Mouse (Mus musculus) forebrain, embryonic 16.5 days (tissue): ENCODE results near the gene Apba3. TPM values are rescaled to one million over a fixed set of nuclear protein-coding genes. Genes with fewer than 3 reads are reported as not detected.

Experiments
- ATAC-seq: fragments of 200-750 bp; cut with Nextera tagmentation; 2 replicates; pipeline ENCODE4 v1.8.0; 2017; ENCODE audit warnings: mild to moderate bottlenecking, moderate library complexity
- H3K27ac ChIP-seq: fragments of 300-500 bp; sonication (generic); 2 replicates; pipeline ENCODE4 v1.5.1; 2014; ENCODE audit warnings: low read length, control low read depth
- H3K27me3 ChIP-seq: fragments of 300-500 bp; sonication (generic); replicated peaks from 2 replicates; pipeline ENCODE4 v1.6.1; 2014; ENCODE audit warnings: low read length; ENCODE audit not compliant: control insufficient read depth, insufficient read depth
- H3K36me3 ChIP-seq: fragments of 300-500 bp; sonication (generic); 2 replicates; pipeline ENCODE4 v1.6.1; 2014; ENCODE audit not compliant: control insufficient read depth, insufficient read depth
- H3K4me1 ChIP-seq: fragments of 300-500 bp; sonication (generic); replicated peaks from 2 replicates; pipeline ENCODE4 v1.6.1; 2014; ENCODE audit warnings: low read length; ENCODE audit not compliant: control insufficient read depth, insufficient read depth
- H3K4me2 ChIP-seq: fragments of 300-500 bp; sonication (generic); 2 replicates; pipeline ENCODE4 v1.6.1; 2014; ENCODE audit warnings: mild to moderate bottlenecking, low read length, control low read depth
- H3K4me3 ChIP-seq: fragments of 300-500 bp; sonication (generic); replicated peaks from 2 replicates; pipeline ENCODE4 v1.5.1; 2014; ENCODE audit warnings: mild to moderate bottlenecking, low read length, control low read depth
- H3K9ac ChIP-seq: fragments of 300-500 bp; sonication (generic); replicated peaks from 2 replicates; pipeline ENCODE4 v1.6.1; 2014; ENCODE audit warnings: low read depth, low read length, control low read depth
- H3K9me3 ChIP-seq: fragments of 300-500 bp; sonication (generic); 2 replicates; pipeline ENCODE4 v1.6.1; 2016; ENCODE audit warnings: low read length; ENCODE audit not compliant: control insufficient read depth
- WGBS: fragments of 180-500 bp; shearing (Covaris S2); extraction: QIAGEN DNeasy Blood & Tissue Kit; methylation state at CpG from one replicate; pipeline ENCODE4 v1.1.7; 2014; 5-methylcytosine and 5-hydroxymethylcytosine counted together
- polyA plus RNA-seq: library from polyadenylated mRNA; unstranded; fragments of >200 nt; fragmentation: Nextera tagmentation; extraction: Ambion mirVana; gene quantifications from 2 replicates; pipeline ENCODE4 v1.2.1, GENCODE M21; 2015

Apba3 gene
- polyA plus RNA-seq, 1 experiment from 2014 or later = 39.1 TPM

- WGBS = 90% methylated on average over 6 of the region's 6 CpGs
- H3K27ac ChIP-seq = no peak overlapping the region
Observed at GRCm38 (mm10) chr10:81245166-81245565, 21.6 kb upstream of the Apba3 start.

GRCm38 (mm10) chr10:81247804-81248203 lies 19.0 kb upstream of the Apba3 start:
- ATAC-seq = no peak
- peaks cover 16% of the 10 kb centered on the region; the same call in 1 of the 2 replicates for H3K27me3 ChIP-seq
- no peak overlapping the region for H3K27ac ChIP-seq
- H3K9me3 ChIP-seq = no peaks in the 10 kb centered on the region
- no peaks in the 10 kb centered on the region for H3K36me3 ChIP-seq
- H3K4me1 ChIP-seq = peaks cover 8% of the 10 kb centered on the region
- H3K9ac ChIP-seq = no peak overlapping the region
- H3K4me3 ChIP-seq = no peak overlapping the region
- whole genome bisulfite sequencing = 98% methylated on average over 2 of the region's 2 CpGs
- H3K4me2 ChIP-seq = no peak overlapping the region

More at GRCm38 (mm10) chr10:81245166-81245565, 21.6 kb upstream of the Apba3 start:
- no peaks in the 10 kb centered on the region for H3K36me3 ChIP-seq
- no peaks in the 10 kb centered on the region for H3K9me3 ChIP-seq
- no peaks in the 10 kb centered on the region for H3K4me1 ChIP-seq
- no peak for ATAC-seq
- H3K9ac ChIP-seq = no peak overlapping the region
- H3K4me3 ChIP-seq = no peak overlapping the region
- no peak overlapping the region for H3K4me2 ChIP-seq
- H3K27me3 ChIP-seq = peaks cover 6% of the 10 kb centered on the region

GRCm38 (mm10) chr10:81249442-81249841 lies 17.3 kb upstream of the Apba3 start:
- no peak overlapping the region for H3K4me3 ChIP-seq
- no peaks in the 10 kb centered on the region for H3K36me3 ChIP-seq
- peaks cover 12% of the 10 kb centered on the region for H3K4me1 ChIP-seq
- no peak for ATAC-seq
- H3K27ac ChIP-seq = no peak overlapping the region
- no peak overlapping the region for H3K4me2 ChIP-seq
- WGBS = 85% methylated on average over 8 of the region's 8 CpGs
- H3K9ac ChIP-seq = no peak overlapping the region
- H3K9me3 ChIP-seq = no peaks in the 10 kb centered on the region
- H3K27me3 ChIP-seq = peaks cover 23% of the 10 kb centered on the region; the same call in 1 of the 2 replicates

GRCm38 (mm10) chr10:81252424-81253419 lies 14.0 kb upstream of the Apba3 start, which contains the start of gene Matk:
TSS of gene Matk (plus strand) at chr10:81252935.
- Histone ChIP-seq H3K4me1 (peaks cover 20% of the 10 kb centered on the region), H3K36me3 (no peaks in the 10 kb centered on the region), H3K9me3 (no peaks in the 10 kb centered on the region), H3K27ac (no peak within 1 kb of the TSS), H3K9ac (peak within 1 kb of the TSS; percentile 47), H3K4me2 (peak within 1 kb of the TSS; percentile 68), H3K27me3 (peaks cover 33% of the 10 kb centered on the region), H3K4me3 (peak within 1 kb of the TSS; percentile 43)
- WGBS = 6% methylated on average over 43 of the region's 44 CpGs
- ATAC-seq = peak; percentile 71

- H3K4me2 ChIP-seq = no peak overlapping the region
- H3K36me3 ChIP-seq = no peaks in the 10 kb centered on the region
- peaks cover 28% of the 10 kb centered on the region for H3K4me1 ChIP-seq
- no peak overlapping the region for H3K27ac ChIP-seq
- H3K9ac ChIP-seq = no peak overlapping the region
- peaks cover 43% of the 10 kb centered on the region for H3K27me3 ChIP-seq
- no peak overlapping the region for H3K4me3 ChIP-seq
- H3K9me3 ChIP-seq = no peaks in the 10 kb centered on the region
- whole genome bisulfite sequencing = 53% methylated on average over 1 of the region's 1 CpGs
- ATAC-seq = no peak
Observed at GRCm38 (mm10) chr10:81254886-81255285, 11.9 kb upstream of the Apba3 start.

- 2% methylated on average over 62 of the region's 62 CpGs for WGBS
- Histone ChIP-seq H3K27ac (no peak overlapping the region), H3K4me2 (peak overlapping the region; percentile 90), H3K36me3 (0 out of 2 replicates have a peak, but pooled peaks cover 2% of the 10 kb centered on the region), H3K4me1 (peaks cover 25% of the 10 kb centered on the region), H3K9me3 (no peaks in the 10 kb centered on the region), H3K27me3 (peaks cover 29% of the 10 kb centered on the region), H3K4me3 (peak overlapping the region; percentile 65), H3K9ac (peak overlapping the region; percentile 70)
- ATAC-seq = 0 out of 2 replicates have a peak, but pooled peaks have one; percentile 10
Observed at GRCm38 (mm10) chr10:81257158-81258039, 9.4 kb upstream of the Apba3 start.

GRCm38 (mm10) chr10:81259225-81259884 lies 7.4 kb upstream of the Apba3 start:
- no peak overlapping the region for H3K4me2 ChIP-seq
- no peak overlapping the region for H3K9ac ChIP-seq
- no peak overlapping the region for H3K4me3 ChIP-seq
- peaks cover 17% of the 10 kb centered on the region for H3K4me1 ChIP-seq
- WGBS = 40% methylated on average over 21 of the region's 21 CpGs
- H3K27me3 ChIP-seq = peaks cover 20% of the 10 kb centered on the region
- no peak overlapping the region for H3K27ac ChIP-seq
- 0 out of 2 replicates have a peak, but pooled peaks cover 5% of the 10 kb centered on the region for H3K36me3 ChIP-seq
- no peaks in the 10 kb centered on the region for H3K9me3 ChIP-seq
- no peak for ATAC-seq

- H3K9ac ChIP-seq = no peak overlapping the region
- H3K36me3 ChIP-seq = 0 out of 2 replicates have a peak, but pooled peaks cover 5% of the 10 kb centered on the region
- H3K4me3 ChIP-seq = no peak overlapping the region
- H3K4me1 ChIP-seq = peaks cover 24% of the 10 kb centered on the region
- H3K27me3 ChIP-seq = peaks cover 18% of the 10 kb centered on the region
- H3K4me2 ChIP-seq = no peak overlapping the region
- no peak overlapping the region for H3K27ac ChIP-seq
- 89% methylated on average over 4 of the region's 4 CpGs for WGBS
- ATAC-seq = no peak
- no peaks in the 10 kb centered on the region for H3K9me3 ChIP-seq
Observed at GRCm38 (mm10) chr10:81261025-81261424, 5.7 kb upstream of the Apba3 start.
